13 mouse cellular contexts compared by ENCODE assay signal in genomic region chr9:24283071-24283470, GRCm38 (mm10).
A peak's percentile ranks its signal among the peaks of the same experiment; 100 is the strongest.
DNase-seq lines count a peak whose midpoint lies in the region; ATAC-seq and TF ChIP-seq lines count a peak whose summit lies in the region.
"Had no signal": no experiment of that assay in that cellular context is flagged by ENCODE, and none has a peak within 500 bp of the region (broad histone marks: within the 10 kb centered on the region; RNA-seq: fewer than 3 reads in every experiment).

No protein-coding gene starts in this region.

- intact Hi-C loops in left cerebral cortex, postnatal 4 days (cut with DNase I): no loop called here

- H3K9ac ChIP-seq in midbrain, postnatal 0 days (replicated peaks; ENCODE audit: low read length, poor library complexity, severe bottlenecking): no peak overlapping the region
- no peak overlapping the region for H3K9ac ChIP-seq in forebrain, embryonic 16.5 days (replicated peaks; ENCODE audit: low read depth, low read length)
- H3K9ac ChIP-seq: intestine, embryonic 15.5 days; midbrain, embryonic 12.5 days had no signal

- H3K4me3 ChIP-seq in midbrain, postnatal 0 days (ENCODE audit: low read depth, low read length): no peak overlapping the region
- no peak overlapping the region for H3K4me3 ChIP-seq in midbrain, embryonic 10.5 days
- H3K4me3 ChIP-seq in forebrain, embryonic 16.5 days (replicated peaks; ENCODE audit: low read length): no peak overlapping the region
- H3K4me3 ChIP-seq: intestine, embryonic 15.5 days; midbrain, embryonic 12.5 days had no signal

- peak; percentile 34 for DNase-seq in midbrain, postnatal 0 days (ENCODE audit: low spot score)
- DNase-seq in midbrain, embryonic 10.5 days (ENCODE audit: low spot score): no peak
- DNase-seq in layer of hippocampus, adult 18-20 months (ENCODE audit: low spot score in 2 of 2): peak; percentile 9 to 65
- DNase-seq in left cerebral cortex, postnatal 4 days: peak; percentile 70
- no peak for DNase-seq in kidney, postnatal 4 days
- DNase-seq: adrenal gland, postnatal 25 days; cerebellum, adult 8-10 months; liver; spleen, adult 18-20 months had no signal

- no peak overlapping the region for H3K27ac ChIP-seq in midbrain, postnatal 0 days (ENCODE audit: low read depth, low read length)
- no peak overlapping the region for H3K27ac ChIP-seq in midbrain, embryonic 10.5 days (replicated peaks)
- no peak overlapping the region for H3K27ac ChIP-seq in forebrain, embryonic 16.5 days (ENCODE audit: low read length)
- H3K27ac ChIP-seq: intestine, embryonic 15.5 days; midbrain, embryonic 12.5 days had no signal

- H3K4me1 ChIP-seq in midbrain, postnatal 0 days (ENCODE audit: insufficient read depth, low read length): no peaks in the 10 kb centered on the region
- no peaks in the 10 kb centered on the region for H3K4me1 ChIP-seq in midbrain, embryonic 10.5 days
- peaks cover 14% of the 10 kb centered on the region for H3K4me1 ChIP-seq in forebrain, embryonic 16.5 days (replicated peaks; ENCODE audit: control insufficient read depth, insufficient read depth, low read length)
- H3K4me1 ChIP-seq: intestine, embryonic 15.5 days; midbrain, embryonic 12.5 days had no signal

- ATAC-seq in midbrain, postnatal 0 days (ENCODE audit: low FRiP score): no peak
- ATAC-seq in forebrain, embryonic 16.5 days: peak; percentile 94
- no peak for ATAC-seq in megakaryocyte-erythroid progenitor cell, adult 5-6 weeks (replicated peaks; ENCODE audit: low FRiP score, low TSS enrichment, poor library complexity, severe bottlenecking)
- ATAC-seq: intestine, embryonic 15.5 days had no signal

- H3K27me3 ChIP-seq in midbrain, postnatal 0 days (ENCODE audit: insufficient read depth, low read length): no peaks in the 10 kb centered on the region
- H3K27me3 ChIP-seq in midbrain, embryonic 10.5 days (ENCODE audit: low read depth, poor library complexity, severe bottlenecking): no peaks in the 10 kb centered on the region
- no peaks in the 10 kb centered on the region for H3K27me3 ChIP-seq in forebrain, embryonic 16.5 days (replicated peaks; ENCODE audit: control insufficient read depth, insufficient read depth, low read length)
- H3K27me3 ChIP-seq: intestine, embryonic 15.5 days; midbrain, embryonic 12.5 days had no signal

- TF ChIP-seq CTCF in midbrain, postnatal 0 days (IDR thresholded peaks at IDR 0.05): no peak

- H3K9me3 ChIP-seq in midbrain, postnatal 0 days (ENCODE audit: low read length): no peaks in the 10 kb centered on the region
- no peaks in the 10 kb centered on the region for H3K9me3 ChIP-seq in midbrain, embryonic 10.5 days (replicated peaks)
- H3K9me3 ChIP-seq in forebrain, embryonic 16.5 days (ENCODE audit: control insufficient read depth, low read length): no peaks in the 10 kb centered on the region
- H3K9me3 ChIP-seq: intestine, embryonic 15.5 days; midbrain, embryonic 12.5 days had no signal

- H3K4me2 ChIP-seq in midbrain, postnatal 0 days (ENCODE audit: low read depth, low read length, poor library complexity, severe bottlenecking): no peak overlapping the region
- H3K4me2 ChIP-seq in forebrain, embryonic 16.5 days (ENCODE audit: low read length): no peak overlapping the region
- H3K4me2 ChIP-seq: intestine, embryonic 15.5 days; midbrain, embryonic 12.5 days had no signal

- 63% methylated on average over 2 of the region's 2 CpGs for WGBS in midbrain, postnatal 0 days
- 88% methylated on average over 2 of the region's 2 CpGs for WGBS in midbrain, embryonic 10.5 days
- WGBS in forebrain, embryonic 16.5 days: 46% methylated on average over 2 of the region's 2 CpGs

- H3K36me3 ChIP-seq in midbrain, postnatal 0 days (ENCODE audit: insufficient read depth, low read length): no peaks in the 10 kb centered on the region
- no peaks in the 10 kb centered on the region for H3K36me3 ChIP-seq in midbrain, embryonic 10.5 days
- no peaks in the 10 kb centered on the region for H3K36me3 ChIP-seq in forebrain, embryonic 16.5 days (ENCODE audit: control insufficient read depth, insufficient read depth)
- H3K36me3 ChIP-seq: intestine, embryonic 15.5 days; midbrain, embryonic 12.5 days had no signal

Comparison
In these comparisons a context has a peak if more than half of its experiments do, and no peak if none do; other contexts are left out.
1. DNase-seq: peak in midbrain, postnatal 0 days (single experiment), layer of hippocampus, adult 18-20 months (2 of 2) and left cerebral cortex, postnatal 4 days (single experiment); none in midbrain, embryonic 10.5 days (single experiment) and kidney, postnatal 4 days (0 of 2).